Mouse (Mus musculus) bone marrow macrophage, adult 2 months (primary cell): ENCODE results near the gene Pogk.

Experiments
- CTCF ChIP-seq: IDR thresholded peaks from 2 replicates; pipeline ENCODE4 v1.5.1; 2012; ENCODE audit warnings: low read depth, mild to moderate bottlenecking, low read length, moderate library complexity
- POLR2A ChIP-seq: IDR thresholded peaks from 2 replicates; pipeline ENCODE4 v1.6.1; 2012; ENCODE audit warnings: mild to moderate bottlenecking, low read depth, low read length, borderline replicate concordance

DNA sequence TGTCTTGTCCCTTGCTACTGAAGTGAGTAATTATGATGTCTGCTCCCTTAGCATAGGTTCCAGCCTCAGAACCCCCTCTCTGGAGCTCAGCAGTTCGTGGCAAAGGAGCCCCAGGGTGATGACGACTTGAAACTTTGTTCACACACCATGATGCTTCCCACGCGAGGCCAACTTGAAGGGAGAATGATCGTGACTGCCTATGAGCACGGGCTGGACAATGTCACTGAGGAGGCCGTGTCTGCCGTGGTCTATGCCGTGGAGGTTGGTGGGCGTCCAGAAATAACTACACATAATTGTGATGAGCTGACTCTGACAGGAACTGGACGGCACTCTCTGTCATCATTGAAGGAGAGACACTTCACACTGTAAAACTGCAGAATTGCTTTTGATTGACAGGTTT, 21.2 kb downstream of the Pogk start:
- TF ChIP-seq POLR2A = no peak
- no peak for TF ChIP-seq CTCF
